Mouse (Mus musculus) brain, embryonic 14.5 days (tissue): Measurements from ENCODE around the gene Cux1. TPM values are rescaled to one million over a fixed set of nuclear protein-coding genes. Genes with fewer than 3 reads are reported as not detected.
A peak's percentile ranks its signal among the peaks of the same experiment; 100 is the strongest.

ENCODE experiments used
- DNase-seq: peaks from one replicate; pipeline ENCODE4 v3.0.0-alpha.2; 2011; ENCODE audit warnings: low read depth
- CTCF ChIP-seq: fragments of 200-500 bp; IDR thresholded peaks from 2 replicates; pipeline ENCODE4 v1.5.1; 2012; ENCODE audit warnings: inconsistent platforms, mild to moderate bottlenecking, moderate library complexity, borderline replicate concordance; ENCODE audit not compliant: insufficient read depth, insufficient read length; ENCODE audit errors: extremely low read depth
- POLR2A ChIP-seq: fragments of 200-500 bp; IDR thresholded peaks from 2 replicates; pipeline ENCODE4 v1.6.1; 2012; ENCODE audit warnings: mild to moderate bottlenecking, inconsistent platforms, borderline replicate concordance; ENCODE audit not compliant: poor library complexity, insufficient read depth, insufficient read length, severe bottlenecking; ENCODE audit errors: extremely low read depth
- polyA plus RNA-seq: library from polyadenylated mRNA; depleted of rRNA; stranded (reverse); fragments of >200 nt; gene quantifications from 2 replicates; pipeline ENCODE4 v1.2.3, GENCODE M21; 2012

Gene Cux1
- polyA plus RNA-seq, 1 experiment: 92.0 TPM

DNA sequence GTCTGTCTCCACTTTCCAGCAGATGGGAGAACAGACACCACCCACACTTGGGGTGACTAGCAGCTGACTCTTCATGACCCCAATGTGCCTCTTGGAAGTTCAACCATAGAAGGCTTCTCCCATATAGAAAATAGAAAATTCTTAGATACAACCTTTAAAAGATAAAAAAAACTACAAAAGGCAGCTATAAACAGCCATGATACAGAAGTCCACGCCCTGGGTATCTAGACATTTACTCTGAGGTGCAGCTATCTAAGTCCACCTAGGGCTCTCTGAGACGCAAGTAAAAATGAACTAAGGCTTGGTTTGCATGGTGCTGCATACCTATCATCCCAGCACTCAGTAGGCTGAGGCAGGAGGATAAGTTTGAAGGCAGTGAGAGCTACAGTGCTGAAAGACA is 144.3 kb downstream of the Cux1 start:
- DNase-seq: no peak
- TF ChIP-seq POLR2A (no peak), CTCF (no peak)

DNA sequence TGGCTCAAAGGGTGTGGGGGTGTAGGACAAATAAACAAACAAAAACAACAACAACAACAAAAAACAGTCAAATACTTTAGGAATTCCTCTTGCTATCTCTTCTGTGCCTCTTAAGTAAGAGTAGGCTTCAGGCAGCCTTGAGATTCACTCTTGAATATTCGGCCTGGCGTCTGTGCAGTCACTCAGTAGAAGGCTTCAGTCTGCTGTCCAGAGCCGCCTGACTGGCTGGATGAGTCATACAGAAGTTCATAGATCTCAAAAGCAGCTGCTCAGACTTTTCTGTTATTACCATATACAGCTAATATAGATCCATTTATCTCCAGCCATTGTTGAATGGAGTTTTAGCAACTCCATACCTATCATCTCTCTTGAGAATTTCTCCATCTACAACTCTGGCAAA is 145.4 kb downstream of the Cux1 start:
- TF ChIP-seq CTCF (no peak), POLR2A (no peak)
- DNase-seq: no peak

DNA sequence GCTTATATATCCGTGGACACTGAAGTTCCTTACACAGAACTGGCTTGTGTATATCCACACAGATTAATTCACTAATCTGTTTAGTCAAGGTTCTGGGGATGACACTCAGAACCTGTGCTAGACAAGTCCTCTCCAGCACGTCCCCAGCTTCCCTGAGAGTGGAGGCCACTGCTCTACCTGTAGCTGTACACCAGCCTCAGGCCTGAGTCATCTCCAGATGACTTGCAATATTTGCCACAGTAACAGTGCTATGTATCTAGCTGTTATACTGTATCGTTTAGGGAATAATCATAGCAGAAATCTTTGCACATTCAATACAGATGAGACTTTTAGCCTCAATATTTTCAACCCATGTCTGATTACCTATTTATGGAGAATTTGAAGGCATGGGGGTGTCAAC is 146.0 kb downstream of the Cux1 start:
- TF ChIP-seq CTCF (no peak), POLR2A (no peak)

DNA sequence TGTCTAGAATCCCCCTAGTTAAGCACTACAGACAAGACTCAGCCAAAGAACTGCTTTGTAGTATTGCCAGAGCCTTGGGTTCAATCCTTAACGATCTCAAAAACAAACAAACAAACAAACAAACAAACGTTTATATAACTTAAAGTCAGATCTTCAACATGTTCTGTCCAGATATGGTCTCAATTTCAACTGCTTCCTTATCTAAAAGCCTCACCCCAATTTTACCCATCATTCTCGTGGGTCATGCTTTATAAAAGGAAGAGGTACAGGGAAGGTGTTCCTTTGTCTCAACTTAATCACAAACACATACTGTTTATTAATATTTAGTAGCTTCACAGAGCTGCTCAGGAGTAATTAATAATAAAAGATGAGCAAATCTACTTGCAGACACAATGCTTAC is 146.9 kb downstream of the Cux1 start:
- DNase-seq: no peak
- TF ChIP-seq CTCF (no peak), POLR2A (no peak)

More for the DNA sequence above, 146.0 kb downstream of the Cux1 start:
- no peak for DNase-seq

DNA sequence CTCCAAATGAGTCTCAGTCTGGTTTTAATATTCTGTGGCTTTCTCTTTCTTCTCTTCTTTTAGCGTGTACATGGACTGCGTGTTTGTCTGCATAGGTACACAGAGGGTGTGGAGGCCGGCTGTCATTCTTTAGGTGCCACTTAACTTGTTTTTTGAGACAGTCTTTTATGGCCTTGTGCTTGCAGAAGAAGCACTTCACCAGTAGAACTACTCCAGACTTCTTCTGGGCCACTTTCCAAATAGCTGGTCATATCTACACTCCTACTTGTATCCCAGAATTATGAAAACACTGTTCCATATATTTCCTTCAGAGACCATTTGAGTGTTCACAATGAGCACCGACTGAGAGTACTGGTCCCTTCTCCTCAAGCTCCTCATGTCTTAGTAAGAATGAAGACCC is 149.4 kb downstream of the Cux1 start:
- DNase-seq: no peak
- no peak for TF ChIP-seq CTCF
- TF ChIP-seq POLR2A: no peak

DNA sequence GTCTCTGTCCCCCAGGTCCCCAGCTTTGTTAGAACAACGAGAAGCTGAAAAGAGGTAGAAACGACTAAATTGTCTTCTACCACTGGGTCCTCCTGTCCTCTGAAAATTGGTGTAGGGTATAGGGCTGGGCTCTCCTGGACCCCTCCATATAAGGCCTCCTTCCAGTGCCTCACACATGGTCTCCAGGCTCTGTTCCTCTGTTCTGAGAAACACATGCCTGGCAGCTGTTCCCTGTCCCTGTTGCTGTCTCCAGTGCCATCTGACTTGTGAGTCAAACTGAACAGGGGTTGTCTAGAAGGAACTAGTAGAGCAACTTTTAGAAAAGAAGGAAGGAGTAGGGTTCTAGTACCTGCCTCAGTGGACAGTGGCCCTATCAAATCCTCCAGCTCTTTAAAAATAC is 152.8 kb downstream of the Cux1 start:
- no peak for DNase-seq
- TF ChIP-seq CTCF: no peak
- TF ChIP-seq POLR2A: no peak

DNA sequence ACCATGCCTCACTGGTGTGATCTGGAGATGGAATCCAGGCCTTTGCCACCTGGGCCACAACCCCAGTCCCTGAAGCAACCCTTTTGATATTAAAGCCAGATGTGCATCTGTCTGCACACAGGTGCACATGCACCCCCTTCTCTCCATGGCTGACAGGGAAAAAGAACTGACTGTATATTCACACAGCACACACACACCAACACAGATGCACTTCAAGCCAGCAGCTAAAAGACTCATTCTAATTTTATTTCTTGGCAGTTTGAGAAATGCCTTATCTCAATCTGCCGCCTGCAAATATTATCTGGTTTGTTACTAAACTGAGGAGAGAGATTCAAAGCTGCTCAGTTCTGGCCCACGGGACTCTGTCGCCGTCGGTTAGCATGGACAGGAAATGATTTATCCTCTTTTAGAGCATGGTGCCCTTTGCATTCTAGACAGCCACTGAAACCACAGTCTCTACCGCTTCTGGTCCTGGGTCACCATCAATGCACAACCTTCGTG is 156.6 kb downstream of the Cux1 start:
- no peak for DNase-seq
- no peak for TF ChIP-seq CTCF
- TF ChIP-seq POLR2A: no peak

DNA sequence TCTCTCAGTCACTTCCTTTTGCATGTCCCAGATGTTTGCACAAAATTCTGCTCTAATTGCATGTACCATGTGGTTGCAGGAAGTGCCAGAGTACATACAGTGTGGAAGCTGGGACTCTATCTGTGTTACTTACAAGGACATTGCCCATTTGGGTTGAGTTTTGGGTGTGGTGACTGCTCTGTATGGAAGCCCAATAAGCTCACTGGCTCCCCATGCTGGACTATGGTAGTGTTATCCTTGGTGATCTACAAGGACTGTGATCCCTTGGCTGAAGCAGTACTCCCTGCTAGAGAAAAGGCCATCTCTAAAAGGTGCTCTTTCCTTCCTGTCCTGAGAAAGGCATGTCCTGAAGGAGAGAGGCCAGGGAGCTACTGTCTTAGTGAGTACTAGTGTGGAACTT is 160.9 kb downstream of the Cux1 start:
- no peak for DNase-seq
- no peak for TF ChIP-seq CTCF
- TF ChIP-seq POLR2A: no peak

DNA sequence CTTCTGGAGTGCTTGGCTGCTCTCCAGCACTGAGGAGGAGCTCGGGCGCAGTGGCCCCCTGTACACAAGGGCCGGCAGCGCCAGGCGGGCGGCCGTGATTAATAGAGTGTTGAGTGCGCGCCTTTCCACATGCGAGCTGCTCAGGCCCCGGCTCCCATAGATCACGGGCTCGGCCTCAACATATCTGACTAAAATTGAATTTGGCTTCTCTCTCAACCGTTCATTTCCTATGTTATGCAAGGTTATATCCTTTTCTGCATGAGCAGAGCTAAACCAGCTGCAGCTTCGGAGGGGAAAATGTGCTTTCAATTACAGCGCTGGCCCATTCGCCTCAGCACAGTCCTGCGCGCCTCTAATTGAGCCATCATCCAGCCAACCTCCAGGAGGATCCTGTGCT is 163.7 kb downstream of the Cux1 start:
- no peak for TF ChIP-seq CTCF
- no peak for TF ChIP-seq POLR2A
- DNase-seq: peak; percentile 86

DNA sequence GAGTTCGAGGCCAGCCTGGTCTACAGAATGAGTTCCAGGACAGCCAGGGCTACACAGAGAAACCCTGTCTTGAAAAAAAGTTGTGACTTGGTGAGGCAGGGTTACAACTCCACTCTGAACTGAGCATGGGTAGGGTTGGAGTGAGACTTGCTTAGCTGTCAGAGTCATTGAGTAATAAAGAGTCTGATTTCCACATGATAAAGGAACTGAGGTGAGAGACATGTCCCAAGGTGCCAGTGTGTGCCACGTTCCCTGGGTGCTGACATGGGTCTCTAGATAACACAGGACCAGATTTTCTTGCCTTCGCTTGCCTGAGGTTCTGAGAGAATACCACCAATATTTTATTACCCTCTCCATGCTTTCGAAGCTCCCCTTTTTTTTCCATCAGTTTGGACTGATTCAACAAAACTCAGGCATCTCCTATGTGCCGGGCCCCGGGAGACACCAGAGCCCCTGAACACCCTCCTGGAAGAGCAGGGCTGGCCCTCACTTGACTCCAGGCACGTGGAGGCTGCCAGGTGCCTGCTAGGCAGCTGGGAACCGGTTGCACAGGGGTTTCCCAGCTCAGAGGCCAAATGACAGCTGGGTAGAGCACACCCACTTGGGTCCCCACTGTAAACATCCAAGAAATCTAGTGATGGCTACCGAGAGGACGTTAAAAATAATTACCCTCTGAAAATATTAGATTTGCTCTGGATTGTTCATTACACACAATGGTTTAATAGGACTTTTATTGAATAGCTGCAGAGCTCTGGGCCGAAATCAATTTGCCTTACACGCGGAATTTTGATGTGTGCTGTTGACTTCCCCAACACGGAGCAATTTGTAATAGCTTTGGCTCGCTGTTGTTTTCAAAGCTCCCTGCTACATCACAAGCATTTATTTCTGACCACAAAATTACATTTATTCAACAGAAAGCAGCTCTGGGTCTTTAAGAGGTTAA is 164.4 kb downstream of the Cux1 start:
- DNase-seq: no peak
- TF ChIP-seq POLR2A: no peak
- no peak for TF ChIP-seq CTCF

DNA sequence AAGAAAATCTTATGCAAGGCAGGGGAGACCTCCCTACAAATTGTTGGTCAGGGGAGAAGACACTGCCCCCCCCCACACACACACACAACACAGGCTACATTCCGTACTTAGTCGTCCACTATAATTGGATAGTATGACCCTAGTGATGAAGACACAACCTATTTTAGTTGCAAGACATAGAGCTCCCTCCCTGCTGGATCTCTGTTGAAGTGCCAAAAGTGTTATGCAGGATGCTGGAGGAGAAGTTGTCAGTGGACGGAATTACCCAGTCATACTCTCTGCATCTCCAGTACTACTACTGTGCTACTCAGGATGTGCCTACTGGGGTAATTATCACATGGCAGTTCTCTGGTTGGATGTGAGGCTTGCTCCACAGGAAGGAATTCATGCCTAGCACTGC is 168.6 kb downstream of the Cux1 start:
- no peak for TF ChIP-seq POLR2A
- no peak for TF ChIP-seq CTCF

DNA sequence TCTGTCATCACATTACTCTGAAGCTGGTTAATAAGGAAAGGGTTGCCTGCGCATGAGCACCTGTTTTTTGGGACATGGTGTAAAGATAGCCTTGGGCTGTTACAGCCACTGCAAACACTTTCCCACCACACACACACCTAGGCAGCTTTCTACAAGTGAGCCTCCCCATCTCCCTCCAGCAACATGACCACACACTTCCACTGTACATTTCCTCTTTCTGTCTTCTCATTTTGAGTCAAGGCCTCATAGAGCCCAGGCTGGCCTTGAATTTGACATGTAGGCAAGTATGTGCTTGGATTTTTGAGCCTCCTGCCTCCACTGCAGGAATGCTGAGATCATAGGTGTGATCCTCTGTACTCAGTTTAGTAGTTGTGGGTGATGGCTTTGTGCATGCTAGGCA is 170.6 kb downstream of the Cux1 start:
- DNase-seq: no peak
- TF ChIP-seq CTCF: no peak
- no peak for TF ChIP-seq POLR2A

More for the DNA sequence above, 168.6 kb downstream of the Cux1 start:
- DNase-seq: no peak

DNA sequence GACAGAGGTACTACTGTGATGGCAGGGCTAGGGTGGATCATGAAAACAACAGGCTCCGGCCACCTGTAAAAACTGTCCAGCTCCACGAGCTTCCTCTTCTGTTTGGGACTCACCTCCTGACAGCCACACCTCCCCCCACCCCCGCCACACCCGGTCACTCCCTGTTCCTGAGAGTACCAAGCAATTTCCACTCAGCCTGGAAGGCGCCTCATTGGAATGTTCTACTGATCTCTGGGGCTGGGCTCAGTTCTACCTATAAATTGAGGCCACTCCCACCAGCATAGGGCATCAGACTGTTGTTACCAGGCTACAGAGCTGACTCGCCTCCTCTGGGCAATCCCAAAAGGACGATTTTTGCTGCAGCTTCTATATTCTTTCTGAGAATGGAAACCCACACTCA is 171.0 kb downstream of the Cux1 start:
- TF ChIP-seq POLR2A: no peak
- TF ChIP-seq CTCF: no peak
- DNase-seq: no peak
